Mouse (Mus musculus): ENCODE measurements at regions not wholly inside any gene's neighbourhood (a gene's known extent, or its start where the extent isn't known, plus 50 kb on each side); places are given as distances from the start of the nearest gene placed in this dataset.

- no peak for DNase-seq (ENCODE audit: low spot score in 2 of 2)
Observed at GRCm38 (mm10) chr7:73317574-73317973, 57.7 kb upstream of the Rgma start.

GRCm38 (mm10) chr7:73319004-73319403 is 56.3 kb upstream of the Rgma start:
- no peak for DNase-seq (ENCODE audit: low spot score in 2 of 2)

- DNase-seq (ENCODE audit: low spot score in 2 of 2): no peak
Observed at GRCm38 (mm10) chr7:73319994-73320393, 55.3 kb upstream of the Rgma start.

- DNase-seq (ENCODE audit: low spot score in 2 of 2): no peak
Observed at GRCm38 (mm10) chr7:73322466-73323151, 52.7 kb upstream of the Rgma start.

GRCm38 (mm10) chr7:73323556-73323955 is 51.8 kb upstream of the Rgma start:
- no peak for DNase-seq (ENCODE audit: low spot score in 2 of 2)

GRCm38 (mm10) chr7:73325503-73325902 is 49.8 kb upstream of the Rgma start:
- DNase-seq (ENCODE audit: low spot score in 2 of 2): no peak
